Mouse (Mus musculus): Measurements from ENCODE around the gene Gpha2. TPM values are rescaled to one million over a fixed set of nuclear protein-coding genes. Genes with fewer than 3 reads are reported as not detected.

Gene Gpha2
- 0.74 TPM in 1 of 2 replicates, not detected in the other for polyA plus RNA-seq (2016; fragmentation: Nextera tagmentation; extraction: Ambion mirVana)

DNA sequence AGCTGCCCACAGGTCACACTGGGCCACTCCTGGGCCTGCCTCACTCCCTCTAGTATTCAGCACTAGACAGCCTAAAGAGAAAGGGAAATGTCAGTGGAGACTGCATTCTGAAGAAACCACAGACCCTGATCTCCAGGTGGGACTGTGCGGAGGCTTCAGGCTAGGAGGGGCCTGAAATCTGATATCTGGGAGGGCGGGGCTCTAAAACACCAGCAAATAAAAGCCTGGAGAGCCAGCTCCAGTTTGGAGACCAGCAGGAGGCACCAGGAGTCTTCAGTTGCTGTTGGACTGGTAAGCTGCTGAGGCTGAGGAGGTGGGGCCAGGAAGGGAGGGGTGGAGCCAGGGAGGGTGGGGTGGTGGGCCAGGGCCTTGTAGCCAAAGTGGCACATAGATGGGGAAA is at the start of gene Gpha2:
Gene Gpha2, plus strand, starts transcription at position 246 of the 400 bp plus-strand sequence.
- ATAC-seq (ENCODE audit: low FRiP score, low read depth): no peak
- no peak within 1 kb of the TSS for H3K27ac ChIP-seq (replicated peaks)
- H3K4me1 ChIP-seq: no peaks in the 10 kb centered on the region
- H3K9ac ChIP-seq (replicated peaks): no peak within 1 kb of the TSS
- 13% methylated on average over 2 of the region's 2 CpGs for WGBS
- H3K27me3 ChIP-seq: no peaks in the 10 kb centered on the region
- H3K36me3 ChIP-seq: peaks cover 46% of the 10 kb centered on the region
- H3K4me3 ChIP-seq: no peak within 1 kb of the TSS
- no peak within 1 kb of the TSS for H3K4me2 ChIP-seq (replicated peaks)
- no peaks in the 10 kb centered on the region for H3K9me3 ChIP-seq

DNA sequence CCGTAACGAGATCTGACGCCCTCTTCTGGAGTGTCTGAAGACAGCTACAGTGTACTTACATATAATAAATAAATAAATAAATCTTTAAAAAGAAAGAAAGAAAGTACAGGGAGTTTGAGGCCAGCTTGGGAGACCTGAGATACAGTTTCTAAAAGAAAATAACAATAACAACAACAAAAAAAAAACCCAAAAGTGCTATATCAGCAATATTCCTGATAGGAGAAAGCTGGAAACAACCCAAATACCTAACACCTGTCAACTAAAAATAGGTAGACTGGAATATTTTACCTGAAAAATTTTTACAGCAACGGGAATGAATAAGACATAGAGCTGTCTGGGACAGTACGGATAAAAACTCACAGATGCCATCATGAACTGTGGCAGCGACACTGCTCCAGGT is 47.4 kb upstream of the Gpha2 start:
- H3K4me1 ChIP-seq: no peaks in the 10 kb centered on the region
- H3K36me3 ChIP-seq: no peaks in the 10 kb centered on the region
- H3K4me3 ChIP-seq: no peak overlapping the region
- H3K27me3 ChIP-seq: no peaks in the 10 kb centered on the region
- no peak for ATAC-seq (ENCODE audit: low FRiP score, low read depth)
- H3K27ac ChIP-seq (replicated peaks): no peak overlapping the region
- no peak overlapping the region for H3K9ac ChIP-seq (replicated peaks)
- no peaks in the 10 kb centered on the region for H3K9me3 ChIP-seq
- H3K4me2 ChIP-seq (replicated peaks): no peak overlapping the region
- 92% methylated on average over 6 of the region's 6 CpGs for WGBS

GRCm38 (mm10) chr19:6181629-6182028 is 44.6 kb upstream of the Gpha2 start:
- no peak for ATAC-seq (ENCODE audit: low FRiP score, low read depth)
- Histone ChIP-seq H3K4me2 (replicated peaks) (no peak overlapping the region), H3K27ac (replicated peaks) (no peak overlapping the region), H3K36me3 (no peaks in the 10 kb centered on the region), H3K9ac (replicated peaks) (no peak overlapping the region), H3K4me3 (no peak overlapping the region), H3K27me3 (no peaks in the 10 kb centered on the region), H3K4me1 (no peaks in the 10 kb centered on the region), H3K9me3 (no peaks in the 10 kb centered on the region)
- WGBS: 36% methylated on average over 5 of the region's 5 CpGs

- H3K9me3 ChIP-seq: no peaks in the 10 kb centered on the region
- H3K27me3 ChIP-seq: no peaks in the 10 kb centered on the region
- no peak overlapping the region for H3K4me3 ChIP-seq
- no peaks in the 10 kb centered on the region for H3K4me1 ChIP-seq
- WGBS: 19% methylated on average over 3 of the region's 3 CpGs
- no peaks in the 10 kb centered on the region for H3K36me3 ChIP-seq
- no peak overlapping the region for H3K27ac ChIP-seq (replicated peaks)
- H3K9ac ChIP-seq (replicated peaks): no peak overlapping the region
- ATAC-seq (ENCODE audit: low FRiP score, low read depth): no peak
- H3K4me2 ChIP-seq (replicated peaks): no peak overlapping the region
These were observed 43.6 kb upstream of the Gpha2 start for GRCm38 (mm10) chr19:6182534-6182933.

- H3K27me3 ChIP-seq: no peaks in the 10 kb centered on the region
- H3K27ac ChIP-seq (replicated peaks): no peak within 1 kb of the TSS
- no peak within 1 kb of the TSS for H3K9ac ChIP-seq (replicated peaks)
- H3K4me1 ChIP-seq: no peaks in the 10 kb centered on the region
- no peak within 1 kb of the TSS for H3K4me3 ChIP-seq
- no peak within 1 kb of the TSS for H3K4me2 ChIP-seq (replicated peaks)
- H3K36me3 ChIP-seq: no peaks in the 10 kb centered on the region
- ATAC-seq (ENCODE audit: low FRiP score, low read depth): no peak
- 87% methylated on average over 23 of the region's 23 CpGs for WGBS
- no peaks in the 10 kb centered on the region for H3K9me3 ChIP-seq
These were observed 42.0 kb upstream of the Gpha2 start, which contains the start of gene Majin for GRCm38 (mm10) chr19:6184131-6184530. Gene Majin (plus strand): TSS chr19:6184388.

DNA sequence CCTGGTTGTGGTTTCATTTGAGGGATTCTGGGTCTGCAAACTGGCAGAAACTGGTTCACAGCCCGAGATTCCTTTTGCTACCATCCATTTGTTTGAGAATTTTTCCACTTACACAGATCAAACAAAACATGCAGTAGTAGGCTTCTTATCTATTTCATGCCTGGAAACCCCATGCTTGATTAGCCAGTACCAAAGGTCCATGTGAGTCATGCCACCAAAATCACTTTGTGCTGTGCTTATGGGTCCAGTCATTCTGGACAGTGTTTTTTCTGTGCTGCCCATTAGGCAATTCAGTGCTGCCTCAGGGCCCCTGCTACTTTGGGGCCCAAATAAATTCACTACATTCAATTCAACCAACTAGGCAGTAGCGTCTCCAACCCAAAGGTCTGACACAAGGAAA is 21.9 kb upstream of the Gpha2 start:
- Histone ChIP-seq H3K9ac (replicated peaks) (no peak overlapping the region), H3K4me2 (replicated peaks) (no peak overlapping the region), H3K4me3 (no peak overlapping the region), H3K36me3 (no peaks in the 10 kb centered on the region), H3K4me1 (no peaks in the 10 kb centered on the region), H3K27ac (replicated peaks) (no peak overlapping the region), H3K9me3 (no peaks in the 10 kb centered on the region), H3K27me3 (no peaks in the 10 kb centered on the region)
- WGBS: 82% methylated on average over 2 of the region's 2 CpGs
- ATAC-seq (ENCODE audit: low FRiP score, low read depth): no peak

- no peak overlapping the region for H3K27ac ChIP-seq (replicated peaks)
- H3K4me2 ChIP-seq (replicated peaks): no peak overlapping the region
- no peak for ATAC-seq (ENCODE audit: low FRiP score, low read depth)
- H3K36me3 ChIP-seq: no peaks in the 10 kb centered on the region
- no peak overlapping the region for H3K9ac ChIP-seq (replicated peaks)
- no peaks in the 10 kb centered on the region for H3K27me3 ChIP-seq
- H3K4me3 ChIP-seq: no peak overlapping the region
- H3K4me1 ChIP-seq: no peaks in the 10 kb centered on the region
- no peaks in the 10 kb centered on the region for H3K9me3 ChIP-seq
- 80% methylated on average over 5 of the region's 5 CpGs for WGBS
These were observed 19.5 kb upstream of the Gpha2 start for GRCm38 (mm10) chr19:6206716-6207115.

DNA sequence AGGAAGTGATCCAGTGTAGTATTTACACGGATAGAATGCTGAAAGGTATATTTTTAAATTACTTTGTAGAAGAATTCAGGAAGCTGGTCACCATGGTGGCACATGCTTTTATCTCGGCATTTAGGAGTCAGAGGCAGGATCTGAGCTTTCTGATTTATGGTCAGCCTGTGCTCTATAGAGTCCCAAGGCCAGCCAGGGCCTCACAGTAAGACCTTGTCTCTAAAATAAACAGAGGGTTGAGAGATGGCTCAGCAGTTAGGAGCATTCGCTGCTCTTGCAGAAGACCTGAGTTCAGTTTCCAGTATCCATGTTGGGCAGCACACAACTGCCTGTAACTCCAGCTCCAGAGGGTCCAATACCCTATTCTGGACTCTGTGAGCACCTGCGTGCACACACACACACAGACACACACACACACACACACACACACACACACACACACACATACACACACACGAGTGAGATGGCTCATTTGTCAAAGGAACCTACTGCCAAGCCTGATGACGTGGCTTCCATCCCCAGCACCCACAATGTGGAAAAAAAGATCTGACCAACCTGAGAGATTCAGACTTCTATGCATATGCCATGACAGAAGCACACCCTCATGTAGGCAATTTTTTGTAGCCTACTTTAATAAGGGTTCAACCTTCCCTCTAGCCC is 10.0 kb upstream of the Gpha2 start:
- Histone ChIP-seq H3K27ac (replicated peaks) (no peak overlapping the region), H3K27me3 (no peaks in the 10 kb centered on the region), H3K36me3 (no peaks in the 10 kb centered on the region), H3K9me3 (no peaks in the 10 kb centered on the region), H3K9ac (replicated peaks) (no peak overlapping the region), H3K4me2 (replicated peaks) (no peak overlapping the region), H3K4me1 (no peaks in the 10 kb centered on the region), H3K4me3 (no peak overlapping the region)
- WGBS: 86% methylated on average over 6 of the region's 6 CpGs
- no peak for ATAC-seq (ENCODE audit: low FRiP score, low read depth)

DNA sequence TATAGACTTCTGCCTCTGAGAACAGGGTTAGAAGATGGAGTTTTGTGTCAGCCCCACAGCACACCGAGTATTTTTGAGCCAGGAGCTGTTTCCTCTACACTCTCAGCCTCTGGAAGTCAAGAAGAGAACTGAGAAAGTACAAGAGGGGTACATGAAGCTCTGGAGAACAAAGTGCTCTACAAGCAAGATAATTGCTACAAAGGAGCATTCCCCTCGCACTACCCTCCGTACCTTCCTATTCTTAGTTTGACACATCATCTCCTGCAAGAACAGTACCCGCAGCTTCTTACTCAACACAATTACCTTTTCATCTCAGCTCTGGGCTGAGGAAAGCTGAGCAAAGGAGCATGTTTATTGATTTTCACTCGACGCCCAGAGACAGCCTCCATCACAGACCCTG is 7.6 kb upstream of the Gpha2 start:
- Histone ChIP-seq H3K27ac (replicated peaks) (no peak overlapping the region), H3K36me3 (no peaks in the 10 kb centered on the region), H3K4me1 (no peaks in the 10 kb centered on the region), H3K4me3 (no peak overlapping the region), H3K9me3 (no peaks in the 10 kb centered on the region), H3K9ac (replicated peaks) (no peak overlapping the region), H3K27me3 (no peaks in the 10 kb centered on the region), H3K4me2 (replicated peaks) (no peak overlapping the region)
- 69% methylated on average over 6 of the region's 6 CpGs for WGBS
- ATAC-seq (ENCODE audit: low FRiP score, low read depth): no peak

DNA sequence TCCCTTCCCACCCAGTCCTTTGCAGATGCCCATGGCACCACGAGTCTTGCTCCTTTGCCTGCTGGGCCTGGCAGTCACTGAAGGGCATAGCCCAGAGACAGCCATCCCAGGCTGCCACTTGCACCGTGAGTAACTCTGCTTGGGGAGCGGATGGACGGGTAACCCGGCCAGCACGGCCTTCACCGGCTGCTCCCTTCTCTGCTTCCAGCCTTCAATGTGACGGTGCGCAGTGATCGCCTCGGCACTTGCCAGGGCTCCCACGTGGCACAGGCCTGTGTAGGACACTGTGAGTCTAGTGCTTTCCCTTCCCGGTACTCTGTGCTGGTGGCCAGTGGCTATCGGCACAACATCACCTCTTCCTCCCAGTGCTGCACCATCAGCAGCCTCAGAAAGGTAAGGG is 583 bp downstream of the Gpha2 start:
- Histone ChIP-seq H3K27ac (replicated peaks) (no peak overlapping the region), H3K4me3 (no peak overlapping the region), H3K9me3 (no peaks in the 10 kb centered on the region), H3K4me2 (replicated peaks) (no peak overlapping the region), H3K9ac (replicated peaks) (no peak overlapping the region), H3K36me3 (peaks cover 52% of the 10 kb centered on the region), H3K4me1 (no peaks in the 10 kb centered on the region), H3K27me3 (no peaks in the 10 kb centered on the region)
- 89% methylated on average over 14 of the region's 14 CpGs for WGBS
- ATAC-seq (ENCODE audit: low FRiP score, low read depth): no peak

DNA sequence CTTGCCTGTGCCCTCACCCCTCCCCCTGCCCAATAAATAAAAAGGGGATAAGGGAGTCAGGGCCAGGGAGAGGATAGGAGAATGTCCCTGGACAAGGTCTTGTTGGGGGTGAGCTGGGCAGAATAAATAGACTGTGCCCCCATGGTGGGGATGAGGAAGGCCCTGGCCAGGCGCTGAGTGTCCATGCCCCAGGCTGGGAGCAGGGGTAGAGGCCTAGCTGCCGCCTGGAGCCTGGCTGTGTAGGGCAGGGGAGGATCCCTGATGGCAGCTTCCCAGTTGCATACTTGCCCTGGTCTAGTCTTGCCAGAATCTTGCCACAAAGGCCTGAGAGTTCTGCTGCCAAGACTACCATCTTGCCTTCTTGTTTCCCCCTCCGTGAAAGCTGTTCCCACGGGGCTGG is 1.7 kb downstream of the Gpha2 start:
- WGBS: 77% methylated on average over 4 of the region's 4 CpGs
- Histone ChIP-seq H3K9ac (replicated peaks) (no peak overlapping the region), H3K4me3 (no peak overlapping the region), H3K27ac (replicated peaks) (no peak overlapping the region), H3K9me3 (no peaks in the 10 kb centered on the region), H3K4me2 (replicated peaks) (no peak overlapping the region), H3K4me1 (no peaks in the 10 kb centered on the region), H3K27me3 (no peaks in the 10 kb centered on the region), H3K36me3 (peaks cover 60% of the 10 kb centered on the region)
- no peak for ATAC-seq (ENCODE audit: low FRiP score, low read depth)

DNA sequence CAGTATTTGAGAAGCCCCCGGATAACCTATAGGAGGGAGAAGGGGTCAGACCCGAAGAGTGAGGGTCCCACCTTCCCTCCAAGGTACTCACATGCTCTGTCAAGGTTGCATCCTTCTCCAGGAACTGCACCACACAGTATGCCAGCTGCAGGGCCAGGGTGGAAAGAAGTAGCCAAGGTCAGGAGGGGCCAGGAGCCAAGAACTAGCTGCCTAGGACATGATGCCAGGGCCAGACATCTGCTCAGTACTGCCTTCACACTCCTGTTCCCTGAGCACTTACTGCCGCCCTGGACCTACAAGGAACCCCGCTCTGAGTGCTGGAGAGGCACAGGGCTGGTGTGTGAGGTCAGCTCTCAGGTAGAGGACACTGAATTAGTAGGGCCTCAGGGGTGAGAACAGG is 4.2 kb downstream of the Gpha2 start:
- peaks cover 12% of the 10 kb centered on the region for H3K4me1 ChIP-seq
- no peak overlapping the region for H3K27ac ChIP-seq (replicated peaks)
- no peak overlapping the region for H3K4me3 ChIP-seq
- H3K9me3 ChIP-seq: no peaks in the 10 kb centered on the region
- H3K27me3 ChIP-seq: no peaks in the 10 kb centered on the region
- WGBS: 90% methylated on average over 4 of the region's 4 CpGs
- peaks cover 67% of the 10 kb centered on the region for H3K36me3 ChIP-seq
- H3K4me2 ChIP-seq (replicated peaks): no peak overlapping the region
- no peak for ATAC-seq (ENCODE audit: low FRiP score, low read depth)
- H3K9ac ChIP-seq (replicated peaks): no peak overlapping the region

- peaks cover 67% of the 10 kb centered on the region for H3K36me3 ChIP-seq
- no peaks in the 10 kb centered on the region for H3K27me3 ChIP-seq
- no peak overlapping the region for H3K4me3 ChIP-seq
- no peak overlapping the region for H3K4me2 ChIP-seq (replicated peaks)
- no peak for ATAC-seq (ENCODE audit: low FRiP score, low read depth)
- peaks cover 12% of the 10 kb centered on the region for H3K4me1 ChIP-seq
- H3K27ac ChIP-seq (replicated peaks): no peak overlapping the region
- H3K9me3 ChIP-seq: no peaks in the 10 kb centered on the region
- WGBS: 90% methylated on average over 2 of the region's 2 CpGs
- H3K9ac ChIP-seq (replicated peaks): no peak overlapping the region
These were observed 4.9 kb downstream of the Gpha2 start for GRCm38 (mm10) chr19:6231036-6231435.
